Mouse (Mus musculus) megakaryocyte, embryonic 14.5 days (primary cell): ENCODE data around the gene Mmp11.

ENCODE experiments used
- FLI1 ChIP-seq: IDR thresholded peaks from 2 replicates; pipeline ENCODE4 v1.6.1; 2012; ENCODE audit warnings: low read length, inconsistent platforms, mixed read lengths
- GATA1 ChIP-seq: IDR thresholded peaks from 3 replicates; pipeline ENCODE4 v1.6.1; 2012; ENCODE audit warnings: mixed read lengths, low read length, inconsistent platforms, borderline replicate concordance

DNA sequence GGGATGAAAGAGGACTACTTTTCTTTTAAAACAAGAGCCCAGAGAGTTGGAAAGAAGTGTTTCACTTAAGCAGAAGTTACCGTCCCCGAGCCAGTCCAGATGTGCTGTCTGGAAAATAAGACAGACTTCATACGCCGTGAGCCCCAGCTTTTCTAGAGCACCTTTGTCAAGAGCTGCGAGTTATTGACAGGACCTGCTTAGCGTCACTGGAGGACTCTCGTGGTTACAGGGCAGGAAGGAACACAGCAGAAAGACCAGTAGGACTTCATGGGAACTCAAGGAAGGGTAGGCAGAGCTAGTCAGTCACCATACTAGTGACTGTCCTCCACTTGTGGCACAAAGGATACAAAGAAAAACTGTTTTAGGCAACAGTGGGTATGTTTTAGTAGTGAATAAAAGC is 20.7 kb downstream of the Mmp11 start:
- TF ChIP-seq GATA1 (no peak), FLI1 (no peak)
